Mouse (Mus musculus) small intestine, adult 2 months (tissue): ENCODE measurements around the gene Mia2. TPM values are rescaled to one million over a fixed set of nuclear protein-coding genes. Genes with fewer than 3 reads are reported as not detected.

Source experiments
- H3K27ac ChIP-seq: fragments of 200-500 bp; 2 replicates; pipeline ENCODE4 v1.5.1; 2012; ENCODE audit warnings: low read depth, low read length, control low read depth, inconsistent platforms; ENCODE audit not compliant: insufficient read depth
- H3K27me3 ChIP-seq: fragments of 200-500 bp; 2 replicates; pipeline ENCODE4 v1.6.1; 2012; ENCODE audit warnings: mild to moderate bottlenecking, moderate library complexity, low read length, inconsistent platforms; ENCODE audit not compliant: control insufficient read depth, insufficient read depth
- H3K36me3 ChIP-seq: fragments of 200-500 bp; 2 replicates; pipeline ENCODE4 v1.6.1; 2012; ENCODE audit warnings: mild to moderate bottlenecking, low read length, control low read depth, inconsistent platforms; ENCODE audit not compliant: control insufficient read depth, insufficient read depth
- H3K4me1 ChIP-seq: fragments of 200-500 bp; 2 replicates; pipeline ENCODE4 v1.6.1; 2012; ENCODE audit warnings: low read length, inconsistent platforms, mixed read lengths; ENCODE audit not compliant: control insufficient read depth, insufficient read depth, insufficient read length
- H3K4me3 ChIP-seq: fragments of 200-500 bp; 2 replicates; pipeline ENCODE4 v1.5.1; 2012; ENCODE audit warnings: low read depth, mild to moderate bottlenecking, control low read depth, inconsistent platforms, low read length, moderate library complexity
- CTCF ChIP-seq: fragments of 200-500 bp; IDR thresholded peaks from 2 replicates; pipeline ENCODE4 v1.5.1; 2012; ENCODE audit warnings: low read depth, mild to moderate bottlenecking, control low read depth, inconsistent platforms, low read length, moderate library complexity, mixed read lengths; ENCODE audit not compliant: insufficient replicate concordance, insufficient read length; ENCODE audit errors: extremely low read depth
- POLR2A ChIP-seq: fragments of 200-500 bp; IDR thresholded peaks from 2 replicates; pipeline ENCODE4 v1.6.1; 2012; ENCODE audit warnings: low read depth, mild to moderate bottlenecking, control low read depth, inconsistent platforms, low read length, moderate library complexity
- WGBS: fragments of 180-500 bp; shearing (Covaris S2); methylation state at CpG from one replicate; pipeline ENCODE4 v1.1.7; 2018; 5-methylcytosine and 5-hydroxymethylcytosine counted together
- polyA plus RNA-seq: library from polyadenylated mRNA; depleted of rRNA; stranded (reverse); fragments of >200 nt; gene quantifications from 2 replicates; pipeline ENCODE4 v1.2.3, GENCODE M21; 2012

Gene Mia2
- polyA plus RNA-seq, 1 experiment: 37.8 TPM

DNA sequence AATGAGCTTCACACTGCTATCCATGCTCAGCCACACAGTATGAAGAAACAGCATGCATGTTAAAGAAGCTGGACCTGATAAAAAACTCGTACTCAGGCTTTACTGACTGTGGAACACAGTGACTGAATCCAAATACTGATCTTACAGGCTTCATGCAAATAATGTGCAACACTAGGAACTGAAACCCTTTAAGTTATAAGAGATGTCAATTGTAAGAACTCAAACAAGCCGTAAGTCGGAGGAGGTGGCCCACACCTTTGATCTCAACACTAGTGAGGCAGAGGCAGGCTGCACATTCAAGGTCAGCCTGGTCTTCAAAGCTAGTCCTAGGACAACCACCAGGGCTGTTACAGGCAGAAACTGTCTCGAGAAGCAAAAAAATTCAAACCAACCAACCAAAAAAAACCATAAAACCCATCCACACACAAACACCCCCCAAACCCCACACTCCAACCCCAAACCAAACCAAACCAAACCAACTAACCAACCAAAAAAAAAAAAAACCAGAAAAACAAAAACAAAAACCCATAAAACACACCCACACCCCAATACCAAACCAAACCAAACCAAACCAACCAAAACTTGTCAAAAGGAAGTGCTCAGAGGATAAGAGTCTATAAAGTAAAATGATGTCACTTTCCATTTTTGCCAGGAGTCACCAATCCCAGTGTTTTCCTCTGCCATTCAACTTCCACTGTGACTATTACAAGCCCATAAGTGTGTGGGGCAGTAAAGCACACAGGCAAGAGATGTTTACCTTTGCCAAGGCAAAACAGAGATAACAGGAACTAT is 110.8 kb downstream of the Mia2 start:
- WGBS: 82% methylated on average over 4 of the region's 4 CpGs
- H3K27me3 ChIP-seq: no peaks in the 10 kb centered on the region
- peaks cover 2% of the 10 kb centered on the region; the same call in 1 of the 2 replicates for H3K4me1 ChIP-seq
- H3K36me3 ChIP-seq: peaks cover 22% of the 10 kb centered on the region
- TF ChIP-seq POLR2A (no peak), CTCF (no peak)
- H3K27ac ChIP-seq: no peak overlapping the region
- H3K4me3 ChIP-seq: no peak overlapping the region

DNA sequence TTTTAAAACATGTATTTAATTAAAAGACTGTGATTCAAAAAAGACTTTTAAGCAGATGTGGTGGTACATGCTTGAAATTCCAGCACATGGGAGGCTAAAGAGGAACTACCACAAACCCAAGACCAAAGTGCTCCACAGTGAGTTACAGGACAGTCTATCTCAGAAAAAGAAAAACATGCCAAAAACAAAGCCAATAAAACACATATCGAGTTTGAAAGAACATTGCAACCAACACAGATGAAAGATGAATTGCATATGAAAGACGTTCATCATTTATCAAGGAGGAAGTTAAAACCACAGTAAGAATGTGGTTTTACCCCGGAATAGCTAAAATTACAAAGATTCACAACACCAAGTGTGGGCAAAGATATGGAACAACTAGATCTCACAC is 111.4 kb downstream of the Mia2 start:
- TF ChIP-seq CTCF (no peak), POLR2A (no peak)
- Histone ChIP-seq H3K4me3 (no peak overlapping the region), H3K36me3 (peaks cover 22% of the 10 kb centered on the region), H3K4me1 (peaks cover 2% of the 10 kb centered on the region; the same call in 1 of the 2 replicates), H3K27ac (no peak overlapping the region), H3K27me3 (no peaks in the 10 kb centered on the region)
- WGBS: 56% methylated on average over 3 of the region's 3 CpGs

DNA sequence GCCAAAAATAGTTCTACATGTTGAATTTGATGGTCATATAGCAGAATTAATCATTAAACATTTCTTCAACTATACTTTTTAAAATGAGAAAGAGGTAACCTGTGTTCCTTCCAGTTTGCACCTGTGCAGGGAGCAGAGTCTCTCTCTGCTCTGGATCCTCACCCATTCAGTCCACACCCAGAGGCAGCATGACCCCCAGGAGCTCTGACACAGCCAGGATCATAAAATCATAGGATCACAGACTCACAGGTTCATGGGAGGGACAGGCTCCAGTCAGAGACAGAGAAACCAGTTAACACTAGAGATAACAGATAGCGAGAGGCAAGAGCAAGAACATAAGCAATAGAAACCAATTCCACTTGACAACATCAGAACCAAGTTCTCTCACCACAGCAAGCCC is 112.2 kb downstream of the Mia2 start:
- Histone ChIP-seq H3K27me3 (no peaks in the 10 kb centered on the region), H3K4me1 (peaks cover 2% of the 10 kb centered on the region; the same call in 1 of the 2 replicates), H3K27ac (no peak overlapping the region), H3K4me3 (no peak overlapping the region), H3K36me3 (peaks cover 17% of the 10 kb centered on the region)
- TF ChIP-seq CTCF (no peak), POLR2A (no peak)
- 22% methylated on average over 1 of the region's 1 CpGs for WGBS

DNA sequence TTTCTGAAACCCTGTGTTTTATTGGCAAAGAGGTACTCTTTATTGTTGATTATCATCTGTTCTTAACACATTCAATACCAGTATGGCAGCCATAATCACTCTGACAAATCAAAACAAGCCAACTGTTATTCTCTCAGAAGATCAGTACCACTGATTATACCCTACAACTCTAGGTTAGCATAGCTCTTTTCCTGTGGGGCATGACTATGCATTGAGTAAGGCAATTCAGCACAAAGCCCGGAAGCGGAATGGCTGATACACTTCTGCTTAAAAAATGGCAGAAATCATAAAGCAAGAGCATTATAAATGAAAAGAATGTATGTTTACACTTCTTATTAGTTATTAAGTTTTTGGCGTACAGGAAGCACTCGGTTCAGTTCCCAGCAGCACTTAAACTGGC is 120.6 kb downstream of the Mia2 start:
- TF ChIP-seq POLR2A (no peak), CTCF (no peak)
- H3K27me3 ChIP-seq: no peaks in the 10 kb centered on the region
- H3K4me1 ChIP-seq: peaks cover 6% of the 10 kb centered on the region; the same call in 1 of the 2 replicates
- no peak overlapping the region for H3K27ac ChIP-seq
- no peak overlapping the region for H3K4me3 ChIP-seq
- 78% methylated on average over 4 of the region's 4 CpGs for WGBS
- peaks cover 3% of the 10 kb centered on the region; the same call in 1 of the 2 replicates for H3K36me3 ChIP-seq

DNA sequence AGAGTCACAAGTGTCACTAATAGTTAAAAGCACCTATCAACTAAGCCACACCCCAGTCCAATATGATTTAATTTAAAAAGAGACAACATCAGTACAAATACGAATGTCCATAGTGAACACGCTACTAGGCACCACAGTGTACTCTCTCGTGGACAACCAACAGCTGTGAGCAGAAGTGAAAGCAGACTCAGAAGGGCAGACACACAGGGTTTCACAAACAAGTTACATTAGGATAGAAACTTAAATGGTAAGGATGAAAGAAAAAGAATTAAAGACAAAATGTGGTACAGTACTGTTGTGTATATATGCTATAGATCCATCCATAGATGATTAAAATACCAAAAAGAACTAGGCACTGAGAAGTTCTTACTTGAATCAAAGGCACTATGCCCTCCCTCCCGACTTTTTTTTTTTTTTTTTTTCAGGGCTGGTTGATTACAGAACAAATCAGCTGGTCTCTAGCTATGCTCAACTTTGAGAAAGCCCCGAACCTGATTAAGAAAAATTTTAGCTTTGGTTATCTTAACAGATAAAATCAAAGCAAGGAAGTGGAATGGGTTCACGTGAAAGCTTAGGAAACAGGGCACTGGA is 121.2 kb downstream of the Mia2 start:
- Histone ChIP-seq H3K36me3 (no peaks in the 10 kb centered on the region), H3K27ac (no peak overlapping the region), H3K4me3 (no peak overlapping the region), H3K27me3 (no peaks in the 10 kb centered on the region), H3K4me1 (peaks cover 6% of the 10 kb centered on the region; the same call in 1 of the 2 replicates)
- TF ChIP-seq POLR2A: no peak
- no peak for TF ChIP-seq CTCF
- 32% methylated on average over 6 of the region's 6 CpGs for WGBS

DNA sequence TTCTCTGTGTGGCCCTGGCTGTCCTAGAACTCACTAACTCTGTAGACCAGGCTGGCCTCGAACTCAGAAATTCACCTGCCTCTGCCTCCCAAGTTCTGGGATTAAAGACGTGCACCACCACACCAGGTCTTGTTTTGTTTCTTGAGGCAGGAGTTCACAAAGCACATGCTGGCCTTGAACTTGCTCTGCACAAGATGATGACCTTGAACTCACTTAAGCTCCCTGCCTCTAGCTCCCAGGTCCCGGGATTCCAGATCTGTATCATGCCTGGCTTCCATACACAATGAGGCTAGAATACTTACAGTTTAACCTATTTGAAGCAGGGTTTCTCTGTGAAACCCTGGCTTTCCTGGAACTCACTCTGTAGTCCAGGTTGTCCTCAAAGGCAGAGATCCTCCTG is 121.7 kb downstream of the Mia2 start:
- peaks cover 6% of the 10 kb centered on the region; the same call in 1 of the 2 replicates for H3K4me1 ChIP-seq
- H3K4me3 ChIP-seq: no peak overlapping the region
- no peaks in the 10 kb centered on the region for H3K36me3 ChIP-seq
- H3K27me3 ChIP-seq: no peaks in the 10 kb centered on the region
- 73% methylated on average over 3 of the region's 3 CpGs for WGBS
- no peak overlapping the region for H3K27ac ChIP-seq
- TF ChIP-seq POLR2A (no peak), CTCF (no peak)

DNA sequence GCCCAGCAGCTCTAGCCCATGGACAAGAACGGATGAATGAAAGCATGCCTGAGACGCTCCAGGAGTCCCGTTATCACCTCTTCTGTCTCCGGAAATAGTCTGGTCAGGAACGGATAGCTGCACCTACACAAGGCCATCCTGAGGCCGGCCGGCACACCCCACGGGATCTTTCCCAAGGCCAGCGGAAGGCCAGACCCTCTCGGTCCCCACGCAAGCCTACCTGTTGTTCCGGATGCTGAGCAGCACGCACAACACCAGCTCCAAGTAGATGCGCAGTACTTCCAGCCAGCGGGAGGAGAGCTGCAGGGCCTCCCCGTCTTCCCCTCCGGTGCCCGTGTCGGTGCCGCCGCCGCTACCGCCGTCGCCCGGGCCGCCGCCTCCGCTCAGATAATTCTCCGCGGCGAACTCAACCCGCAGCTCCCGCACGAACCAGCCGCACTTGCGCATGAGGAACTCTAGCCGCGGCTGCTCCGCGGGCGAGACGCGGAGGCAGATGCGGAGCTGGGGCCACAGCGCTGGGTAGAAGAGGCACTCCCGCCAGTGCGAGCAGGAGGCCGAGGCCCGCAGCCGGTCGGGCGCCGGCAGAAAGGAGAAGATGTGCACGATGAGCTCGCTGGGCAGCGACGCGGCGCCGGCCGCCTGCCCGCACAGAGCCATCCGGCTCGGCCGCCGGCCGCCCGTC is 123.2 kb downstream of the Mia2 start:
- no peaks in the 10 kb centered on the region for H3K27me3 ChIP-seq
- peaks cover 6% of the 10 kb centered on the region; the same call in 1 of the 2 replicates for H3K4me1 ChIP-seq
- under 1% methylated on average over 69 of the region's 69 CpGs for WGBS
- H3K4me3 ChIP-seq: peak overlapping the region; percentile 82
- TF ChIP-seq CTCF: no peak
- TF ChIP-seq POLR2A: no peak
- no peaks in the 10 kb centered on the region for H3K36me3 ChIP-seq
- peak overlapping the region; percentile 88 for H3K27ac ChIP-seq
